Mouse (Mus musculus): ENCODE data around the gene Olfr506.

DNA sequence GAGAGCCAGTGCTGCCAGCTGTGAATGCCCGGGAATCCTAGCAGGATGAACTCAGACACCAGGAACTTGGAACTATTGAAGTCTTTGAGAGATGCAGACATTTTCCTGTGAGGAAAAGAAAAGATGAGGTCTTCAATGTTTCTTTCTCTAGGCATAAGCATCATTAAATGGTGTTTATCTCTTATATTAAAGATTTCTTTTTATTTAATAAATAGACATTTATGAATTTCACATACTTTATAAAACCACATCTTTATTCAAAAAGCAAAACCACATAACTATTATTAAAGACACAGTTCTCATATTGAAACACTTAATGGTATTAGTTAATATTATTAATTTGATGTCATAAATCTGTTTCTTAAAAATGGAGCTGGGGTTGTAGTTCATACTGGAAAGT lies 44.9 kb upstream of the Olfr506 start, which contains the start of gene Olfr504:
- TF ChIP-seq CTCF (IDR thresholded peaks at IDR 0.05; ENCODE audit: low read depth): no peak
- TF ChIP-seq EP300 (IDR thresholded peaks at IDR 0.05; ENCODE audit: low read depth): no peak
